Mouse (Mus musculus): ENCODE data around the gene Bcl2l2. TPM values are rescaled to one million over a fixed set of nuclear protein-coding genes. Genes with fewer than 3 reads are reported as not detected.

The Bcl2l2 gene
- polyA plus RNA-seq, 1 experiment from 2014 or later = 4.1 TPM

- peak; percentile 77 for ATAC-seq (ENCODE audit: low FRiP score, low read depth)
- H3K4me1 ChIP-seq = peaks cover 28% of the 10 kb centered on the region
- no peaks in the 10 kb centered on the region; the same call in 1 of the 2 replicates for H3K27me3 ChIP-seq (replicated peaks)
- peaks cover 5% of the 10 kb centered on the region for H3K9me3 ChIP-seq
- peak overlapping the region; percentile 89 for H3K27ac ChIP-seq
- H3K36me3 ChIP-seq = peaks cover 6% of the 10 kb centered on the region
- peak overlapping the region; percentile 53 for H3K4me3 ChIP-seq
- peak overlapping the region; percentile 92 for H3K4me2 ChIP-seq (replicated peaks)
- peak overlapping the region; percentile 85 for H3K9ac ChIP-seq
- WGBS = under 1% methylated on average over 51 of the region's 58 CpGs
Observed at GRCm38 (mm10) chr14:54926401-54927158, 43.4 kb downstream of the Bcl2l2 start.

GRCm38 (mm10) chr14:54927296-54927695 lies 44.1 kb downstream of the Bcl2l2 start:
- Histone ChIP-seq H3K9me3 (no peaks in the 10 kb centered on the region), H3K27ac (peak overlapping the region; percentile 89; the same call in 1 of the 2 replicates), H3K4me2 (replicated peaks) (peak overlapping the region; percentile 92), H3K27me3 (replicated peaks) (no peaks in the 10 kb centered on the region; the same call in 1 of the 2 replicates), H3K4me3 (peak overlapping the region; percentile 53; the same call in 1 of the 2 replicates), H3K4me1 (peaks cover 28% of the 10 kb centered on the region), H3K36me3 (no peaks in the 10 kb centered on the region), H3K9ac (peak overlapping the region; percentile 85)
- ATAC-seq (ENCODE audit: low FRiP score, low read depth) = no peak
- 11% methylated on average over 7 of the region's 7 CpGs for WGBS

- Histone ChIP-seq H3K27me3 (replicated peaks) (no peaks in the 10 kb centered on the region; the same call in 1 of the 2 replicates), H3K4me1 (peaks cover 20% of the 10 kb centered on the region), H3K9me3 (no peaks in the 10 kb centered on the region), H3K4me2 (replicated peaks) (no peak overlapping the region), H3K9ac (no peak overlapping the region), H3K4me3 (no peak overlapping the region), H3K36me3 (no peaks in the 10 kb centered on the region), H3K27ac (no peak overlapping the region)
- ATAC-seq (ENCODE audit: low FRiP score, low read depth) = no peak
- WGBS = 82% methylated on average over 5 of the region's 5 CpGs
Observed at GRCm38 (mm10) chr14:54929801-54930200, 46.6 kb downstream of the Bcl2l2 start.

GRCm38 (mm10) chr14:54930431-54930830 lies 47.3 kb downstream of the Bcl2l2 start:
- ATAC-seq (ENCODE audit: low FRiP score, low read depth) = no peak
- Histone ChIP-seq H3K27me3 (replicated peaks) (no peaks in the 10 kb centered on the region; the same call in 1 of the 2 replicates), H3K9me3 (no peaks in the 10 kb centered on the region), H3K9ac (no peak overlapping the region), H3K4me1 (peaks cover 15% of the 10 kb centered on the region), H3K27ac (no peak overlapping the region), H3K36me3 (no peaks in the 10 kb centered on the region), H3K4me2 (replicated peaks) (no peak overlapping the region), H3K4me3 (no peak overlapping the region)
- 5% methylated on average over 2 of the region's 2 CpGs for WGBS

- ATAC-seq (ENCODE audit: low FRiP score, low read depth) = no peak
- no peaks in the 10 kb centered on the region for H3K27me3 ChIP-seq (replicated peaks)
Observed at GRCm38 (mm10) chr14:54932645-54933150, 49.5 kb downstream of the Bcl2l2 start, which contains the start of gene Il25. Il25 (plus strand) TSS chr14:54932695.

GRCm38 (mm10) chr14:54935904-54936830 lies 53.0 kb downstream of the Bcl2l2 start, which contains the start of gene Cmtm5:
Cmtm5 (plus strand) TSS chr14:54936261.
- Histone ChIP-seq H3K4me3 (no peak within 1 kb of the TSS), H3K36me3 (no peaks in the 10 kb centered on the region), H3K27me3 (replicated peaks) (no peaks in the 10 kb centered on the region), H3K27ac (peak within 1 kb of the TSS; percentile 50; the same call in 1 of the 2 replicates), H3K4me1 (peaks cover 17% of the 10 kb centered on the region), H3K4me2 (replicated peaks) (peak within 1 kb of the TSS; percentile 38), H3K9ac (peak within 1 kb of the TSS; percentile 42; the same call in 1 of the 2 replicates), H3K9me3 (no peaks in the 10 kb centered on the region)
- 32% methylated on average over 8 of the region's 8 CpGs for WGBS
- 0 out of 2 replicates have a peak, but pooled peaks have one; percentile 26 for ATAC-seq (ENCODE audit: low FRiP score, low read depth)

More at GRCm38 (mm10) chr14:54932645-54933150, 49.5 kb downstream of the Bcl2l2 start, which contains the start of gene Il25:
- H3K4me1 ChIP-seq = peaks cover 20% of the 10 kb centered on the region
- no peak within 1 kb of the TSS for H3K27ac ChIP-seq
- H3K4me2 ChIP-seq (replicated peaks) = peak within 1 kb of the TSS; percentile 35
- H3K9me3 ChIP-seq = no peaks in the 10 kb centered on the region
- H3K4me3 ChIP-seq = no peak within 1 kb of the TSS
- no peak within 1 kb of the TSS for H3K9ac ChIP-seq
- H3K36me3 ChIP-seq = no peaks in the 10 kb centered on the region
- 33% methylated on average over 6 of the region's 6 CpGs for WGBS

- Histone ChIP-seq H3K36me3 (no peaks in the 10 kb centered on the region), H3K9me3 (no peaks in the 10 kb centered on the region), H3K4me2 (replicated peaks) (peak overlapping the region; percentile 38), H3K4me3 (no peak overlapping the region), H3K27me3 (replicated peaks) (no peaks in the 10 kb centered on the region), H3K9ac (peak overlapping the region; percentile 42; the same call in 1 of the 2 replicates), H3K27ac (no peak overlapping the region), H3K4me1 (peaks cover 17% of the 10 kb centered on the region)
- WGBS = 63% methylated on average over 6 of the region's 6 CpGs
- no peak for ATAC-seq (ENCODE audit: low FRiP score, low read depth)
Observed at GRCm38 (mm10) chr14:54936831-54937160, 53.6 kb downstream of the Bcl2l2 start.

- H3K9me3 ChIP-seq = no peaks in the 10 kb centered on the region
- H3K27ac ChIP-seq = no peak overlapping the region
- WGBS = 88% methylated on average over 16 of the region's 16 CpGs
- ATAC-seq (ENCODE audit: low FRiP score, low read depth) = no peak
- H3K4me1 ChIP-seq = peaks cover 16% of the 10 kb centered on the region
- H3K27me3 ChIP-seq (replicated peaks) = no peaks in the 10 kb centered on the region
- no peak overlapping the region for H3K9ac ChIP-seq
- H3K4me2 ChIP-seq (replicated peaks) = no peak overlapping the region
- H3K36me3 ChIP-seq = no peaks in the 10 kb centered on the region
- no peak overlapping the region for H3K4me3 ChIP-seq
Observed at GRCm38 (mm10) chr14:54937361-54938182, 54.4 kb downstream of the Bcl2l2 start.

Other genes with a start within 250 kb of the Bcl2l2 start
- gene Gm17606, start 242.4 kb upstream of the Bcl2l2 start, polyA plus RNA-seq (2016; fragmentation: Nextera tagmentation; extraction: Ambion mirVana) = not detected in 2 replicates
- 9.5 and 10.0 TPM in 2 replicates for gene Cdh24, start 242.0 kb upstream of the Bcl2l2 start, polyA plus RNA-seq (2016; fragmentation: Nextera tagmentation; extraction: Ambion mirVana)
- gene 1700123O20Rik, start 197.2 kb upstream of the Bcl2l2 start, polyA plus RNA-seq (2016; fragmentation: Nextera tagmentation; extraction: Ambion mirVana) = 92.0 and 93.3 TPM in 2 replicates
- gene Acin1, start 196.4 kb upstream of the Bcl2l2 start, polyA plus RNA-seq (2016; fragmentation: Nextera tagmentation; extraction: Ambion mirVana) = 140 and 167 TPM in 2 replicates
- gene Gm29776, start 184.5 kb upstream of the Bcl2l2 start, polyA plus RNA-seq (2016; fragmentation: Nextera tagmentation; extraction: Ambion mirVana) = 0.10 and 0.17 TPM in 2 replicates
- gene Cebpe, start 171.2 kb upstream of the Bcl2l2 start, polyA plus RNA-seq (2016; fragmentation: Nextera tagmentation; extraction: Ambion mirVana) = 0.15 TPM in 1 of 2 replicates, not detected in the other
- 3.1 and 3.7 TPM in 2 replicates for gene Slc7a8, start 101.4 kb upstream of the Bcl2l2 start, polyA plus RNA-seq (2016; fragmentation: Nextera tagmentation; extraction: Ambion mirVana)
- gene Rnf212b, start 69.2 kb upstream of the Bcl2l2 start, polyA plus RNA-seq (2016; fragmentation: Nextera tagmentation; extraction: Ambion mirVana) = not detected in 2 replicates
- 15.7 and 16.6 TPM in 2 replicates for gene Homez, start 12.4 kb upstream of the Bcl2l2 start, polyA plus RNA-seq (2016; fragmentation: Nextera tagmentation; extraction: Ambion mirVana)
- 1.1 and 1.4 TPM in 2 replicates for gene Ppp1r3e, start 5.8 kb upstream of the Bcl2l2 start, polyA plus RNA-seq (2016; fragmentation: Nextera tagmentation; extraction: Ambion mirVana)
- gene Gm20521, start 64 bp downstream of the Bcl2l2 start, polyA plus RNA-seq (2016; fragmentation: Nextera tagmentation; extraction: Ambion mirVana) = not detected in 2 replicates
- gene Pabpn1, start 9.1 kb downstream of the Bcl2l2 start, polyA plus RNA-seq (2016; fragmentation: Nextera tagmentation; extraction: Ambion mirVana) = 214 and 236 TPM in 2 replicates
- 126 and 131 TPM in 2 replicates for gene Slc22a17, start 29.8 kb downstream of the Bcl2l2 start, polyA plus RNA-seq (2016; fragmentation: Nextera tagmentation; extraction: Ambion mirVana)
- 29.1 and 31.2 TPM in 2 replicates for gene Efs, start 42.7 kb downstream of the Bcl2l2 start, polyA plus RNA-seq (2016; fragmentation: Nextera tagmentation; extraction: Ambion mirVana)
- 0.19 and 0.48 TPM in 2 replicates for gene Il25, start 49.3 kb downstream of the Bcl2l2 start, polyA plus RNA-seq (2016; fragmentation: Nextera tagmentation; extraction: Ambion mirVana)
- 6.7 and 7.2 TPM in 2 replicates for gene Cmtm5, start 52.9 kb downstream of the Bcl2l2 start, polyA plus RNA-seq (2016; fragmentation: Nextera tagmentation; extraction: Ambion mirVana)
- gene Myh6, start 83.5 kb downstream of the Bcl2l2 start, polyA plus RNA-seq (2016; fragmentation: Nextera tagmentation; extraction: Ambion mirVana) = 2.9 and 3.8 TPM in 2 replicates
- not detected in 2 replicates for gene Gm17428, start 93.6 kb downstream of the Bcl2l2 start, polyA plus RNA-seq (2016; fragmentation: Nextera tagmentation; extraction: Ambion mirVana)
- gene Myh7, start 111.2 kb downstream of the Bcl2l2 start, polyA plus RNA-seq (2016; fragmentation: Nextera tagmentation; extraction: Ambion mirVana) = 7.0 and 11.3 TPM in 2 replicates
- gene Ngdn, start 132.1 kb downstream of the Bcl2l2 start, polyA plus RNA-seq (2016; fragmentation: Nextera tagmentation; extraction: Ambion mirVana) = 64.1 and 69.1 TPM in 2 replicates
- 29.4 and 34.4 TPM in 2 replicates for gene Zfhx2, start 208.9 kb downstream of the Bcl2l2 start, polyA plus RNA-seq (2016; fragmentation: Nextera tagmentation; extraction: Ambion mirVana)
- 25.7 and 26.5 TPM in 2 replicates for gene Thtpa, start 211.4 kb downstream of the Bcl2l2 start, polyA plus RNA-seq (2016; fragmentation: Nextera tagmentation; extraction: Ambion mirVana)
- 7.6 and 12.0 TPM in 2 replicates for gene Ap1g2, start 223.2 kb downstream of the Bcl2l2 start, polyA plus RNA-seq (2016; fragmentation: Nextera tagmentation; extraction: Ambion mirVana)
- gene Jph4, start 233.6 kb downstream of the Bcl2l2 start, polyA plus RNA-seq (2016; fragmentation: Nextera tagmentation; extraction: Ambion mirVana) = 12.3 and 13.8 TPM in 2 replicates

Data from neural tube, embryonic 12.5 days (tissue).